Mouse (Mus musculus) stomach, embryonic 15.5 days (tissue): Measurements from ENCODE around the gene Psenen. TPM values are rescaled to one million over a fixed set of nuclear protein-coding genes. Genes with fewer than 3 reads are reported as not detected.

ENCODE experiments used
- ATAC-seq: fragments of 200-750 bp; cut with Nextera tagmentation; 2 replicates; pipeline ENCODE4 v1.8.0; 2017; ENCODE audit warnings: low read depth, moderate number of reproducible peaks, moderate TSS enrichment; ENCODE audit not compliant: insufficient read depth, low FRiP score
- H3K27ac ChIP-seq: fragments of 300-500 bp; sonication (generic); 2 replicates; pipeline ENCODE4 v1.5.1; 2015; ENCODE audit warnings: mild to moderate bottlenecking, inconsistent platforms
- H3K27me3 ChIP-seq: fragments of 300-500 bp; sonication (generic); replicated peaks from 2 replicates; pipeline ENCODE4 v1.6.1; 2015; ENCODE audit warnings: inconsistent platforms
- H3K36me3 ChIP-seq: fragments of 300-500 bp; sonication (generic); 2 replicates; pipeline ENCODE4 v1.6.1; 2015; ENCODE audit warnings: inconsistent platforms
- H3K4me1 ChIP-seq: fragments of 300-500 bp; sonication (generic); 2 replicates; pipeline ENCODE4 v1.6.1; 2015; ENCODE audit warnings: inconsistent platforms
- H3K4me2 ChIP-seq: fragments of 300-500 bp; sonication (generic); 2 replicates; pipeline ENCODE4 v1.6.1; 2015; ENCODE audit warnings: mild to moderate bottlenecking, inconsistent platforms
- H3K4me3 ChIP-seq: fragments of 300-500 bp; sonication (generic); replicated peaks from 2 replicates; pipeline ENCODE4 v1.5.1; 2015; ENCODE audit warnings: inconsistent platforms
- H3K9ac ChIP-seq: fragments of 300-500 bp; sonication (generic); 2 replicates; pipeline ENCODE4 v1.6.1; 2015; ENCODE audit warnings: inconsistent platforms
- H3K9me3 ChIP-seq: fragments of 300-500 bp; sonication (generic); 2 replicates; pipeline ENCODE4 v1.6.1; 2016; ENCODE audit warnings: inconsistent platforms
- WGBS: fragments of 180-500 bp; shearing (Covaris S2); methylation state at CpG from one replicate; pipeline ENCODE4 v1.1.7; 2015; 5-methylcytosine and 5-hydroxymethylcytosine counted together
- polyA plus RNA-seq: library from polyadenylated mRNA; unstranded; fragments of >200 nt; fragmentation: Nextera tagmentation; extraction: Ambion mirVana; gene quantifications from 2 replicates; pipeline ENCODE4 v1.2.1, GENCODE M21; 2015

Gene Psenen
- polyA plus RNA-seq, 1 experiment from 2014 or later: 135 TPM

DNA sequence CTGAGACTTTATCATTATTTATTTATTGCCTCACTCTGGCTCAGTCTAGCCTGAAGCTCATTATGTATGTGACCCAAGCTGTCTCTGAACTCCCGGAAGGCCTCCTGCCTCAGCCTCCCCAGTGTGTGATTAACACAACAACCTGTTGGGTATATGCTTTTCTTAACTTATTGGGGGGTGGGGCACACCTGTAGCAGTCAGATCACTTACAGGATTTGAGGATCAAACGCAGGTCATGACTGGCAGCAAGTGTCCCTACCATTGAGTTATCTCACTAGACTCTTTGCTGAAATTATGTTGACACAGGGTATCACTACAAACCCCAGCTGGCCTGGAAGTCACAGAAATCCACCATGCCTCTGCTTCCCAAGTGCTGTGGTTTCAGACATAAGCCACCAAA, 3.1 kb downstream of the Psenen start:
- no peak overlapping the region for H3K27ac ChIP-seq
- ATAC-seq: no peak
- H3K9ac ChIP-seq: no peak overlapping the region
- no peak overlapping the region for H3K4me3 ChIP-seq
- WGBS: 61% methylated on average over 2 of the region's 2 CpGs
- H3K4me1 ChIP-seq: peaks cover 15% of the 10 kb centered on the region; the same call in 1 of the 2 replicates
- no peaks in the 10 kb centered on the region for H3K9me3 ChIP-seq
- no peaks in the 10 kb centered on the region for H3K27me3 ChIP-seq
- peaks cover 18% of the 10 kb centered on the region for H3K36me3 ChIP-seq
- peak overlapping the region; percentile 82; the same call in 1 of the 2 replicates for H3K4me2 ChIP-seq

DNA sequence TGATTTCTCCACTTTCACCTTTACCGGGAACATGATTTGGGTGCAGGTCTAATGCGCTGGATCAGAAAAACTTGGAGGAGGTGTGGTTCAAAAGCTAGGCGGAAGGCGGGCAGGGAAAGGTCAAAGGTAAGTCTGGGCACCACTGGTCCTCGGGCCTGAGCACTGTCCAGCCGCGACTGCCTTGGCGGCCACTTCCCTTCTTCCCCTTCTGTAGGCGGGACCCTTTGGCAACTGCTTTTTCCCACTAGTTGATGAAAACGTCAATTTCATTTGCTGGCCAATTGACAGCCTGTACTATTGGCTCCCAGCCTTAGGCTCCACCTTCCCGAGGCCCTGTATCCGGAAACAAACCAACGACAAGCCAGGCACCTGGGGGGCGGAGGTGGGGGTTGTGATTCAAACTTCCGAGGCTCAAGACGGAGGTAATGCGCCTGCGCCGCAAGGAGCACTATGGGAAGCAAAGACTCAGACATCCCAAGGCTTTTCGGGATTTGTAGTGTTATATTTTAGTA, 3.9 kb downstream of the Psenen start, which contains the start of gene Lin37:
Gene Lin37 (minus strand): TSS at position 396 of the 512 bp plus-strand sequence.
- Histone ChIP-seq H3K9ac (peak within 1 kb of the TSS; percentile 52), H3K4me2 (peak within 1 kb of the TSS; percentile 82), H3K27ac (peak within 1 kb of the TSS; percentile 70), H3K4me3 (peak within 1 kb of the TSS; percentile 61), H3K9me3 (no peaks in the 10 kb centered on the region), H3K27me3 (no peaks in the 10 kb centered on the region), H3K36me3 (peaks cover 23% of the 10 kb centered on the region), H3K4me1 (peaks cover 15% of the 10 kb centered on the region; the same call in 1 of the 2 replicates)
- under 1% methylated on average over 20 of the region's 20 CpGs for WGBS
- peak; percentile 83 for ATAC-seq

DNA sequence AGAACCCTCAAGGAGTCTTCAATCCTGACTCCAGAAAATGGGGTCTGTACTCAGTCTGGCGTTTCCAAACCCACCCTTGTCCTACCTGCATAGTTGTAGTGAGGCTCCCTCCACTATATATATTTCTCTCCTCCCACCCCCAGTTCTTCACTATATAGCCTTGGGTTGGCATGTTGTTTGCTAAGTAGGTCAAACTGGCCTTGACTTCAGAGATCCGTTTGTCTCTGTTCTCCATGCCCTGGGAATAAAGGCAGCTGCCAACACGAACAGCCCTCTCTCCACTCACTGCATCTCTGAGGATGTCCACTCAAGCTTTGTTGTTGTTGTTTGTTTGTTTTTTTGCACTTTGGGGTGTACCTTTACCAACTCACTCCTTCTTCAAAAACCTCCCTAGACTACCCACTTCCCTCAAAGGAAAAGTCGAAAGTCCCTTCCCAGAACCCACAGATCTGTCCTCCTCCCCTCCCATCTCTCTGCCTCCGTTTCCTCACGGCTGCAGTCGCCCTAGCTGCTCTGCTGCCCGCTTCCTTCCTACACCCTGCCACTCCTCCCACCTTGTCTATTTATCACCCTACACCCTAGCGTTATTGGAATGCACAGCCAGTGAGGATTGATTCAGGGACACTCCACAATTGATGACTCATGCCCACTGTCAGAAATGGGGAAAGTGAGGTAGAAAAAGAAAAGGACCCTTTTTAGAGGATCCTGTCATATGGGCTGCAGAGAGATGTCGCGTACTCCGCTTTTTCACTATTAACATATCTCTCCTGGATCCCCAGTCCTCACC, 4.6 kb downstream of the Psenen start:
- WGBS: 11% methylated on average over 12 of the region's 12 CpGs

GRCm38 (mm10) chr7:30557901-30558514, 5.4 kb downstream of the Psenen start:
- H3K36me3 ChIP-seq: peaks cover 23% of the 10 kb centered on the region
- peak overlapping the region; percentile 44; the same call in 1 of the 2 replicates for H3K27ac ChIP-seq
- H3K4me3 ChIP-seq: peak overlapping the region; percentile 61
- H3K9me3 ChIP-seq: no peaks in the 10 kb centered on the region
- ATAC-seq: no peak
- no peaks in the 10 kb centered on the region for H3K27me3 ChIP-seq
- H3K9ac ChIP-seq: 0 out of 2 replicates have a peak overlapping the region, but pooled peaks have one; percentile 9
- peak overlapping the region; percentile 82 for H3K4me2 ChIP-seq
- peaks cover 19% of the 10 kb centered on the region for H3K4me1 ChIP-seq
- 82% methylated on average over 13 of the region's 13 CpGs for WGBS

More for the DNA sequence above, 4.6 kb downstream of the Psenen start:
- Histone ChIP-seq H3K27ac (peak overlapping the region; percentile 70), H3K36me3 (peaks cover 23% of the 10 kb centered on the region), H3K9me3 (no peaks in the 10 kb centered on the region), H3K4me2 (peak overlapping the region; percentile 82), H3K27me3 (no peaks in the 10 kb centered on the region), H3K4me1 (peaks cover 11% of the 10 kb centered on the region; the same call in 1 of the 2 replicates), H3K9ac (peak overlapping the region; percentile 52), H3K4me3 (peak overlapping the region; percentile 61)
- no peak for ATAC-seq

- no peaks in the 10 kb centered on the region for H3K27me3 ChIP-seq
- 92% methylated on average over 18 of the region's 18 CpGs for WGBS
- no peak overlapping the region for H3K27ac ChIP-seq
- peaks cover 19% of the 10 kb centered on the region for H3K4me1 ChIP-seq
- no peak for ATAC-seq
- H3K9me3 ChIP-seq: no peaks in the 10 kb centered on the region
- H3K9ac ChIP-seq: no peak overlapping the region
- H3K4me2 ChIP-seq: no peak overlapping the region
- peaks cover 23% of the 10 kb centered on the region for H3K36me3 ChIP-seq
- H3K4me3 ChIP-seq: no peak overlapping the region
These were observed 6.4 kb downstream of the Psenen start for GRCm38 (mm10) chr7:30556894-30557536.

DNA sequence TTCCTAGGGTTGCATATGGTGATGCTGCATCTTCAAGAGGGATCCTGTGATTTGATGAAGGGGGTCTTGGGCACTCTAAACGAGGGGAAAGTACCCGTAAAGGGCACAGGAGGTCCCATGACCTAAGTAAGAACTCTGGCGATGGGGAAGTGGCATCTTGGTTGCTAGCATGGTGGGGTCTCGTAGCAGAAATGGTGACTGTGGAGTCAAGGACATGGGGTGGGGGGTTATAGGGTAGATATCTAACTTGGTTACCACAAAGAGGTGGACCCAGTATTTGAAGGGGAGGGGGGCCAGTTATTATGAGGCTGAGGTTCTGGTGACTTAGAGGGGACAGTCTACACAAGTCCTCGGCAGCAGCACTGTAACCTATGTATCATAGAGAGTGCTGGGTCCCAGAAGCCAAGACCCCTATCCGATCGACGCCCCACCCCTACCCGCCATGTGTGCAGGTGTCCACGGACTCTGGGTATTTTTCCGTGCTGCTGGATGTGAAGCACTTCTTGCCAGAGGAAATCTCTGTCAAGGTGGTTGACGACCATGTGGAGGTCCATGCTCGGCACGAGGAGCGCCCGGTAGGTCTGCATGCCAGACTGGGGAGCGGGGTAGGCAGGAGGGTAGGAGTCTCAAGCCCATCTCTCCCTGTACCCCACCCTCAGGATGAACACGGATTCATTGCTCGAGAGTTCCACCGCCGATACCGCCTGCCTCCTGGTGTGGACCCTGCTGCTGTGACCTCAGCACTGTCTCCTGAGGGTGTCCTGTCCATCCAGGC, 9.4 kb downstream of the Psenen start:
- peak overlapping the region; percentile 99; the same call in 1 of the 2 replicates for H3K27ac ChIP-seq
- no peaks in the 10 kb centered on the region for H3K9me3 ChIP-seq
- H3K9ac ChIP-seq: no peak overlapping the region
- peaks cover 23% of the 10 kb centered on the region for H3K36me3 ChIP-seq
- H3K27me3 ChIP-seq: no peaks in the 10 kb centered on the region
- ATAC-seq: no peak
- H3K4me2 ChIP-seq: peak overlapping the region; percentile 97
- WGBS: 80% methylated on average over 22 of the region's 22 CpGs
- H3K4me1 ChIP-seq: peaks cover 19% of the 10 kb centered on the region
- H3K4me3 ChIP-seq: peak overlapping the region; percentile 76

DNA sequence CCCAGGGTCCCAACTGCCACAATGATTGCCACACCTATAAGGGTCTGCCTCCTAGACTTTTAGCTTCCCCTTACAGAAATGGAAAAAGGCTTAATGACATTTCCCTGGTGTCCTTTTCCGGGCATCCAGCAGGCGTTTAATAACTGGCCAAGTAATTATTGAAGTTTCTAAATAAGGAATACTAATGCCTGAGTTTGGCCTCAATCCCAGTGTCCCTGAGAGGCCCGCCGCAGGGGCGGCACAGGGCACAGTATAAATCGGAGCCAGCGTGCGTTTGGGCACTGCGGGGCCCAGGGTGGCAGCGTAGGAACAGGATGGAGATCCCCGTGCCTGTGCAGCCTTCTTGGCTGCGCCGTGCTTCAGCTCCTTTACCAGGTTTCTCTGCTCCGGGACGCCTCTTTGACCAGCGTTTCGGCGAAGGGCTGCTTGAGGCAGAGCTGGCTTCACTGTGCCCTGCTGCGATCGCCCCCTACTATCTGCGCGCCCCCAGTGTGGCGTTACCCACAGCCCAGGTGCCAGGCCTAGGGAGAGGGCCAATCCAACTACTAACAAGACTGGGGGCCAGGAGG, 10.3 kb downstream of the Psenen start:
- peak overlapping the region; percentile 76 for H3K4me3 ChIP-seq
- H3K4me2 ChIP-seq: peak overlapping the region; percentile 97
- peaks cover 11% of the 10 kb centered on the region for H3K4me1 ChIP-seq
- peak overlapping the region; percentile 77 for H3K9ac ChIP-seq
- no peaks in the 10 kb centered on the region for H3K27me3 ChIP-seq
- 4% methylated on average over 23 of the region's 23 CpGs for WGBS
- peak overlapping the region; percentile 99 for H3K27ac ChIP-seq
- peaks cover 23% of the 10 kb centered on the region for H3K36me3 ChIP-seq
- no peaks in the 10 kb centered on the region for H3K9me3 ChIP-seq
- no peak; the same call in 1 of the 2 replicates for ATAC-seq

DNA sequence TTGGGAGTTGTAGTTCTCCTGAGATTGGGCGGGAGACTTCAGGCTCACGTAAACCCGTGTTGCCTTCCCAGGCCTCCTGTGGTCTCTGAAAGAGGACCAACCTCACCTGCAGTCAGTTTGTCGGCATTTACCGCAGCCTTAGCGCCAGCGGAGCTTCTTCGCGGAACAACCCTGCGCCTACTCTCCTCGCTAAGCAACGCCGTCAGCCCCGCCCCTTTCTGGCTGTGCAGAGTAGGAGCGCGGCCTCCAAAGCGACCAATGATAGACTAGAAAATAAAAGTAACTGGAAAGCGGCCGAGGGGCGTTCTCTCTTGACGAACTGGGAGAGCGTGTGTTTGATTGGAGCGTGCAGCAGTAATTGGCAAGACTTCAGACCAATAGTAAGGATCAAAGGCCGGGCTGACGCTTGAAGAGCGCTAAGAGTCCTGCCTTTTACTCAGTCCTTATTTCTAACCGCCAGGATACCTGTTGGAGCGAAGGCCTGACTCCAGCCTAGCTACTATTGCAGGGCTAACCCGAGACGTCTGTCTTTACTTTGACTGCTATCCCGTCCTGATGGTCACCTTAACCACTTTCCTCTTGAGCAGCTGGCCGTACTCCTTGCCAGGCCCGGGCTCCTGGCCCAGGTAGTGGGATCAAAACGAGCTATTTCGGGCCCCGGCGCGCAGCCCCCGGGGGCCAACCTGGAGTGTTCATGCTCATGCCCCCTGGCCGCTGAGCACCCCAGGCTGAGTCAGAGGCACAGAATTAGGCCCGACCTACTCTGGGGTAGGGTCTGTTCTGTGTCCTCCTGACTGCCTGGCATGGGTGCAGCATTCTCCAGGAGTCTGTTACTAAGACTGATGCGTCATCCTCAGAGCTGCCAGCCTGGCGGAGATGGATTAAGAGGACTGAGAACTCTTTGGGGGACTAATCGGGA, 11.1 kb downstream of the Psenen start, which contains the start of the genes Hspb6 and Proser3:
Gene Hspb6 (plus strand): TSS at position 77 of the 919 bp plus-strand sequence.
Gene Proser3 (minus strand): TSS at position 198 of the 919 bp plus-strand sequence.
- no peaks in the 10 kb centered on the region for H3K9me3 ChIP-seq
- H3K9ac ChIP-seq: peak within 1 kb of the TSS; percentile 77
- H3K4me2 ChIP-seq: peak within 1 kb of the TSS; percentile 97
- peak within 1 kb of the TSS; percentile 99 for H3K27ac ChIP-seq
- WGBS: 1% methylated on average over 44 of the region's 44 CpGs
- H3K27me3 ChIP-seq: no peaks in the 10 kb centered on the region
- peak within 1 kb of the TSS; percentile 76 for H3K4me3 ChIP-seq
- ATAC-seq: peak; percentile 96
- H3K36me3 ChIP-seq: peaks cover 23% of the 10 kb centered on the region
- peaks cover 10% of the 10 kb centered on the region for H3K4me1 ChIP-seq

- no peaks in the 10 kb centered on the region for H3K27me3 ChIP-seq
- peak; percentile 41; the same call in 1 of the 2 replicates for ATAC-seq
- 2% methylated on average over 10 of the region's 10 CpGs for WGBS
These were observed 11.9 kb downstream of the Psenen start for GRCm38 (mm10) chr7:30551445-30552101.

More at GRCm38 (mm10) chr7:30551445-30552101, 11.9 kb downstream of the Psenen start:
- H3K4me2 ChIP-seq: peak overlapping the region; percentile 97
- H3K9me3 ChIP-seq: no peaks in the 10 kb centered on the region
- peak overlapping the region; percentile 99 for H3K27ac ChIP-seq
- H3K36me3 ChIP-seq: peaks cover 16% of the 10 kb centered on the region
- peaks cover 10% of the 10 kb centered on the region for H3K4me1 ChIP-seq
- H3K4me3 ChIP-seq: peak overlapping the region; percentile 76
- peak overlapping the region; percentile 46; the same call in 1 of the 2 replicates for H3K9ac ChIP-seq
